Mouse (Mus musculus) forebrain, embryonic 10.5 days (tissue): ENCODE results near the gene Plekha6. TPM values are rescaled to one million over a fixed set of nuclear protein-coding genes. Genes with fewer than 3 reads are reported as not detected.

Experiments
- DNase-seq: peaks from one replicate; pipeline ENCODE4 v3.0.0-alpha.2; 2017; ENCODE audit warnings: low spot score; ENCODE audit errors: extremely low spot score
- H3K27ac ChIP-seq: fragments of 300-500 bp; sonication (generic); 2 replicates; pipeline ENCODE4 v1.5.1; 2016; ENCODE audit warnings: mild to moderate bottlenecking
- H3K27me3 ChIP-seq: fragments of 300-500 bp; sonication (generic); 2 replicates; pipeline ENCODE4 v1.6.1; 2016; ENCODE audit warnings: mild to moderate bottlenecking; ENCODE audit not compliant: poor library complexity, severe bottlenecking
- H3K36me3 ChIP-seq: fragments of 300-500 bp; sonication (generic); replicated peaks from 2 replicates; pipeline ENCODE4 v1.6.1; 2016; ENCODE audit warnings: mild to moderate bottlenecking, moderate library complexity
- H3K4me1 ChIP-seq: fragments of 300-500 bp; sonication (generic); 2 replicates; pipeline ENCODE4 v1.6.1; 2016
- H3K4me3 ChIP-seq: fragments of 300-500 bp; sonication (generic); 2 replicates; pipeline ENCODE4 v1.5.1; 2016; ENCODE audit warnings: mild to moderate bottlenecking, moderate library complexity
- H3K9me3 ChIP-seq: fragments of 300-500 bp; sonication (generic); 2 replicates; pipeline ENCODE4 v1.6.1; 2016; ENCODE audit warnings: mild to moderate bottlenecking, moderate library complexity
- WGBS: fragments of 180-500 bp; shearing (Covaris S2); methylation state at CpG from one replicate; pipeline ENCODE4 v1.1.7; 2016; 5-methylcytosine and 5-hydroxymethylcytosine counted together
- polyA plus RNA-seq: library from polyadenylated mRNA; unstranded; fragments of >200 nt; fragmentation: Nextera tagmentation; extraction: Ambion mirVana; gene quantifications from 2 replicates; pipeline ENCODE4 v1.2.1, GENCODE M21; 2016

Plekha6 gene
- polyA plus RNA-seq, 1 experiment from 2014 or later, result 9.9 TPM

- Histone ChIP-seq H3K4me3 (no peak overlapping the region), H3K9me3 (no peaks in the 10 kb centered on the region), H3K27ac (peak overlapping the region; percentile 51; the same call in 1 of the 2 replicates), H3K4me1 (peaks cover 65% of the 10 kb centered on the region), H3K36me3 (no peaks in the 10 kb centered on the region), H3K27me3 (peaks cover 54% of the 10 kb centered on the region)
- WGBS, result 27% methylated on average over 9 of the region's 9 CpGs
- DNase-seq, result no peak
These were observed 62.9 kb downstream of the Plekha6 start for GRCm38 (mm10) chr1:133226928-133227327.

DNA sequence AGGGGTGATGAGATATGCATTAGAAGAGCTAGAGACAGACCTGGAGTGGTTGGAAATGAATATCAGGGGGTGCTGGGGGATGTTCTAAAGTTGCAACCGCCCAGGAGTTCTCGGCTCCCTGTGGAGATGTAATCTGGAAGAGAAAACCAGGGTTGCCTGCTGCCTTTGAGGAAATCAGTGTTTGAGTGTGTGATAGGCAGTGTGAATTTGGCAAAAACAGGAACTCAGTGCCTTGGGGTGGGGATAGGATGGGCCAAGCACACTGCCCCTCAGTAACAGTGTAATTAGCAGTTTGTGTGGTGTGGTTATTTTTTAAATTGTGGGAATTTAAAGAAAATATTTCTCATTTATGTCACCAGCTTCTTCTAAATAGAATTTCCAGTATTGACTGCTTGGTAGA lies 63.4 kb downstream of the Plekha6 start:
- H3K27me3 ChIP-seq, result peaks cover 54% of the 10 kb centered on the region
- peaks cover 61% of the 10 kb centered on the region for H3K4me1 ChIP-seq
- DNase-seq, result no peak
- no peak overlapping the region for H3K4me3 ChIP-seq
- no peaks in the 10 kb centered on the region for H3K9me3 ChIP-seq
- H3K36me3 ChIP-seq, result no peaks in the 10 kb centered on the region
- 22% methylated on average over 2 of the region's 2 CpGs for WGBS
- peak overlapping the region; percentile 51; the same call in 1 of the 2 replicates for H3K27ac ChIP-seq

DNA sequence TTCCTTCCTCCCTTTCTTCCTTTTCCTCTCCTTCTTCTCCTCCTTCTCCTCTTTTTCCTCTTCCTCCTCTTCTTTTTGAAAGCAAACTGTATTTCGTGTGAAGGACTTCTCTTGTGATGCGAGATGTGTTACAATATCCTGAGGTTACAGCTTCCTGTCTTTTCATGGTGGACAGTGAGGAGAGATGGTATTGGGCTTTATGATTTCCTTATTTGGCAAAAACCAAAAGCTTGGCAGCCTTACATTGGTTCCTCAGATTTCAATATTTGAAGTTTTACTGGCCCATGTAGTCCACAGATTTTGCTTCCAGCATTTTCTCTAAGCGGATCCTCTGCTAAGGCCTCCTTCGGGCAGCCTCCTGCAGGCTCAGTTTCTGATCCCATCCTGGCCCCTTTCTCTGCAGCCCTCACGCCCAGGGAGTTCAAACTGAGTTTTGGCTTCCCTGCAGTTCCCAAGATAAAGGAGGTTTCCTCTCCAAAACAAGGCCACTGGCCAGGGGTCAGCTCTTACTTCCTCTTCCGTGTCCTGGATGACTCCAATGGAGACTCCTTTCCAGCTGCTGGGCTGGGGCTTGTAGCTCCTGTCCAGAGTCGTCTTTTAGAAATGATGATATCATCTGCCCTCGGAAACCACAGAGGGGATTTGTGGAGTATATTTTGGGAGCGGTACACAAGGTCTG lies 64.9 kb downstream of the Plekha6 start:
- H3K36me3 ChIP-seq, result no peaks in the 10 kb centered on the region
- 45% methylated on average over 9 of the region's 9 CpGs for WGBS
- DNase-seq, result no peak
- H3K9me3 ChIP-seq, result no peaks in the 10 kb centered on the region
- H3K27me3 ChIP-seq, result peaks cover 42% of the 10 kb centered on the region
- peak overlapping the region; percentile 2; the same call in 1 of the 2 replicates for H3K27ac ChIP-seq
- no peak overlapping the region for H3K4me3 ChIP-seq
- H3K4me1 ChIP-seq, result peaks cover 53% of the 10 kb centered on the region

DNA sequence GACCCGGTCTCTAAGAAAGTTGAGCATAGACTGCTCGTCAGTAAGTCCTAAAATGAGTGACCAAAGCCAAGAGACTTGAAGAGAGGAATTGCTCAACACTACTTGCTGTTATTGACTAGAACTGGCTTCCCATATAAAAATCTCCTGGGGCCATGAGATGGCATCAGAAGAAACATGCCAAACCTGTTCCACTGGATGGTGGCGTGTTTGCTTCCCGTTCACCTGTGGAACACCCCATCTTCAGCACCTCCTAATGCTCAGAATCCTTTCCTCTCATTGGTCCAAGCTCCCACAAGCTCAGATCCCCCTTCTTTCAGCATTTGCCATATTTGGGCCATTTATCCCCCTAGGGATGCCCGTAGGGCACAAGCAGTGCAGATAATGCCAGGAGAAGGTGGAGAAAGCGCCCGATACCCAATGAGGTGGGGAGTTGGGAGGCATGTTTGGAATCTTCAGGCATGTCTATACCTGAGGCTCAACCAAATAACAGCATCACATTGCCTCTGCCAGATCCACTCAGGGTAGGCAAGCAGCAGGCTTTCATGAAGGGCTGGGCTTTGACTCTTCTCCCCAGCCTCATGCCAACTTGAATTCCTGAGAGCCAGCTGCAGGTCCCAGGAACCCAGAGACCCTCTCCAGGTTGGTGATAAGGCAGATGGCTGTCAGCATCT lies 67.6 kb downstream of the Plekha6 start:
- 96% methylated on average over 7 of the region's 7 CpGs for WGBS
- H3K27ac ChIP-seq, result no peak overlapping the region

DNA sequence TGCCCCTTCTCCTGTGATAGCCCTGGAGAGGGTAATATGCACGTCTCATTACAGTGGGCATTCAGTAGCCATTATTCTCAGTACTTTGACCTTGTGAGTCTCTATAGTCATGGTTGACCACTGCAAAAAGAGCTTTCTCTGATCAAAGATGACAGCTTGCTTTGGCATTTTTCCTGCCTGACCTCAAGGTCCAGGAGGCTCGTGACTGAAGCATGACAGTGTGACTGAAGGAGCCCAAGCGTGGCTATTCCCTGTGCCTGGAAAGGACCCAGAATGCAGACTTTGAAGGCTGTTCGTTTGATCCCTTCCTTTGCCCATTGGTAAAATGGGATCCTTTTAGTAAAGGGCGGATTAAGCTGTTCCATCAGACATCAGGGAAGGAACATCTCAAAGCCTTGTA lies 71.9 kb downstream of the Plekha6 start:
- peaks cover 66% of the 10 kb centered on the region for H3K4me1 ChIP-seq
- H3K27me3 ChIP-seq, result no peaks in the 10 kb centered on the region; the same call in 1 of the 2 replicates
- no peak for DNase-seq
- no peak overlapping the region for H3K27ac ChIP-seq
- H3K36me3 ChIP-seq, result peaks cover 12% of the 10 kb centered on the region
- no peak overlapping the region for H3K4me3 ChIP-seq
- WGBS, result 59% methylated on average over 5 of the region's 5 CpGs
- no peaks in the 10 kb centered on the region for H3K9me3 ChIP-seq

More for the DNA sequence above, 67.6 kb downstream of the Plekha6 start:
- Histone ChIP-seq H3K4me3 (no peak overlapping the region), H3K36me3 (no peaks in the 10 kb centered on the region), H3K9me3 (no peaks in the 10 kb centered on the region), H3K27me3 (peaks cover 19% of the 10 kb centered on the region), H3K4me1 (peaks cover 52% of the 10 kb centered on the region)
- DNase-seq, result no peak

DNA sequence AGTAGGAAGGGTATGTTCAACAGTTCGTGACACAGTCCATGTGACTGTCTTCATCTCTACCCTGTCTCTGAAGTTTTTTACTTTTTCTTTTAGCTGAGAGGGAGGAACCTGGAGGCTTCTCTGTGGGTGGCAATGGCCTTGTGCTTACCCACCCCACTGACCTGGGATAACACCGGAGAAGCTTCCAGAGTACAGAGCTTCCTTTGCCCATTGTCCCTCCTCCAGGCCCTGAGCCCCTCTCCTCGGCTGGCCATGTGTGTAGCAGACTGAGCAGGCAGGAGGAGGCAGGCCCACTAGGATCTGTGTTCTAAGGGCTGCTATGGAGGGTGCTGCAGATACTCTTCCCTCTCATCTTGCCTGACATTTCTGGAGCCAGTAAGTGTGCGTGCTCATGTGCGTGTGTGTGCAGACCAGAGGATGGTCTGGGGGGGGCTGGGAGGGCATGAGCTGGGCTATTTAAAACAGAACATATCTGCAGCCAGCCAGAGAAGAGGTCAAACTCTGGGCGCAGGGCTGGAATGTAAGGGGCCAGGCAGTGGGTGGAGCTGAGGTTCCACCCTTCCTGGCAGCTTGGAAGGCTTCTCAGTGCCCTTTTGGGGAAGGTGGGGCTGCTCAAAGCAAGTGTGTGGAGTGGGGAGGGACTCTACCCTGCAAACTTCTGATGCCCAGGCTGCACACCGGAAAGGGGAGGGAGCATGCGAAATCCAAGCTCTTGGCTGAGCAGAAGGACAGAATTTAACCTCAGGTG lies 72.9 kb downstream of the Plekha6 start:
- no peak overlapping the region for H3K4me3 ChIP-seq
- H3K36me3 ChIP-seq, result peaks cover 14% of the 10 kb centered on the region
- WGBS, result 38% methylated on average over 8 of the region's 8 CpGs
- H3K27me3 ChIP-seq, result no peaks in the 10 kb centered on the region; the same call in 1 of the 2 replicates
- peak overlapping the region; percentile 81 for H3K27ac ChIP-seq
- peaks cover 65% of the 10 kb centered on the region for H3K4me1 ChIP-seq
- H3K9me3 ChIP-seq, result no peaks in the 10 kb centered on the region
- peak; percentile 15 for DNase-seq

GRCm38 (mm10) chr1:133237670-133238069 lies 73.7 kb downstream of the Plekha6 start:
- Histone ChIP-seq H3K9me3 (no peaks in the 10 kb centered on the region), H3K27me3 (no peaks in the 10 kb centered on the region; the same call in 1 of the 2 replicates), H3K27ac (peak overlapping the region; percentile 81), H3K4me3 (no peak overlapping the region), H3K4me1 (peaks cover 64% of the 10 kb centered on the region), H3K36me3 (peaks cover 14% of the 10 kb centered on the region)
- peak; percentile 16 for DNase-seq
- 60% methylated on average over 11 of the region's 11 CpGs for WGBS

DNA sequence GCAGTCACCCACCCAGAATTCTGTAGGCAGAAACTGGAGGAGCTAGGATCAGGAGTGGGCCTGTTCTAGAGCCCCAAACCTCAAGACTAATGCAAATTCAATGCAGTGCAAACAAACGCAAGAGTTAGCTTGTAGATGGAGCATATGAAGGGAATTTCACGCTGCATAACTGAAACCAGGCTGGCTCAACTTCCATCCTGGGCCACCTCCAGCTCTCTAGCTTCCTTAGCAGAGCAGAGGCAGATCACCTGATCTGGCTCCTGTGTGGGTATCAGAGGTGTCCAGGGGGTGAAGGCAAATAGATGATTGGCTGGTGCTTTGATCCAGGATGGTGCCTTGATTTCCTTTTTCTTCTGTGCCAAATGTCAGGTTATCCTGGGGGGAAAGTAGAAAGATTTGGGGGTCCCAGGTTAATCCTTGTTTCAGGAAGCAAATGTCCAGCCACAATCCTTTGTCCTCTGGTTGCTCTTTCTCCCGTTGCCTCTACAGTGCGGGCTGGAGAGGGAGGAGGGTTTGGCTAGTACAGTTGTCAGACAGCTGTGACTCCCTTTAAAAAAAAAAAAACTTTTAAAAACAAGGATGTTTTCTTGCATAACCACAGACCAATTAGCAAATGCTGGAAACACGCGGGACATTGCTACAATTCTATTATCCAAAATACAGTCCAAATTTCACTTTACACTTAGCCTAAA lies 75.3 kb downstream of the Plekha6 start:
- Histone ChIP-seq H3K27me3 (no peaks in the 10 kb centered on the region; the same call in 1 of the 2 replicates), H3K9me3 (no peaks in the 10 kb centered on the region), H3K27ac (peak overlapping the region; percentile 40), H3K4me1 (peaks cover 60% of the 10 kb centered on the region), H3K4me3 (no peak overlapping the region), H3K36me3 (peaks cover 14% of the 10 kb centered on the region)
- DNase-seq, result no peak
- 56% methylated on average over 6 of the region's 6 CpGs for WGBS

DNA sequence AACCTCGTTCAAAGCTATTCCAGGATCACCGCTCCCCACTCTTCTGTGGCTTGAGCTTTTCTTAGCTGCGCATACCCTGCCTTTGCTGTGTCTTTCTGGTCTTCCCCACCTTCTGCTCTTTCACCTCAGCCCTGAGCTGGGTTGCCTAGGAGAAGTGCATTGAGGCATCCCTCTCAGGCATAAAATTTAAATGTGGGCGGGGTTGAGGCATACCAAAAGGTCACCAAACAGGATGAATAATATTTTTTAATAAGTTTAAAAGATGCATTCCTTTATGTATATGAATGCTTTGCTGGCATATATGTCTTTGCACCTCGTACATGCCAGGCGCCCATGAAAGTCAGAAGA lies 75.8 kb downstream of the Plekha6 start:
- H3K4me1 ChIP-seq, result peaks cover 64% of the 10 kb centered on the region

GRCm38 (mm10) chr1:133240881-133241280 lies 76.9 kb downstream of the Plekha6 start:
- no peak for DNase-seq
- Histone ChIP-seq H3K4me1 (peaks cover 70% of the 10 kb centered on the region), H3K4me3 (no peak overlapping the region), H3K36me3 (peaks cover 14% of the 10 kb centered on the region), H3K9me3 (no peaks in the 10 kb centered on the region), H3K27ac (peak overlapping the region; percentile 51), H3K27me3 (no peaks in the 10 kb centered on the region; the same call in 1 of the 2 replicates)
- 55% methylated on average over 3 of the region's 3 CpGs for WGBS

More for the DNA sequence above, 75.8 kb downstream of the Plekha6 start:
- DNase-seq, result no peak
- Histone ChIP-seq H3K9me3 (no peaks in the 10 kb centered on the region), H3K36me3 (peaks cover 14% of the 10 kb centered on the region), H3K27ac (peak overlapping the region; percentile 40; the same call in 1 of the 2 replicates), H3K27me3 (no peaks in the 10 kb centered on the region; the same call in 1 of the 2 replicates), H3K4me3 (no peak overlapping the region)
- WGBS, result 77% methylated on average over 6 of the region's 6 CpGs

- Histone ChIP-seq H3K27ac (0 out of 2 replicates have a peak overlapping the region, but pooled peaks have one; percentile 80), H3K36me3 (0 out of 2 replicates have a peak, but pooled peaks cover 2% of the 10 kb centered on the region), H3K4me1 (peaks cover 50% of the 10 kb centered on the region), H3K27me3 (peaks cover 6% of the 10 kb centered on the region; the same call in 1 of the 2 replicates), H3K9me3 (no peaks in the 10 kb centered on the region), H3K4me3 (no peak overlapping the region)
- WGBS, result 81% methylated on average over 7 of the region's 7 CpGs
- DNase-seq, result no peak
These were observed 80.7 kb downstream of the Plekha6 start for GRCm38 (mm10) chr1:133244668-133245067.
